Mouse (Mus musculus) urinary bladder, adult 18-20 months (tissue): Measurements from ENCODE around the gene 1600002K03Rik.
"Not testable (repeated sequence)": the region's sequence is repeated elsewhere in the genome, so short reads cannot be mapped to it uniquely, and the experiment has no call there.

ENCODE experiments used
- DNase-seq, 2 experiments: peaks; one replicate each; pipeline ENCODE4 v3.0.0; 2022; ENCODE audit warnings: low spot score in 2 of 2, mixed read lengths in 2 of 2

Gene 1600002K03Rik

GRCm38 (mm10) chr10:80186649-80187048 lies 13.9 kb downstream of the 1600002K03Rik start:
- DNase-seq: no peak

DNA sequence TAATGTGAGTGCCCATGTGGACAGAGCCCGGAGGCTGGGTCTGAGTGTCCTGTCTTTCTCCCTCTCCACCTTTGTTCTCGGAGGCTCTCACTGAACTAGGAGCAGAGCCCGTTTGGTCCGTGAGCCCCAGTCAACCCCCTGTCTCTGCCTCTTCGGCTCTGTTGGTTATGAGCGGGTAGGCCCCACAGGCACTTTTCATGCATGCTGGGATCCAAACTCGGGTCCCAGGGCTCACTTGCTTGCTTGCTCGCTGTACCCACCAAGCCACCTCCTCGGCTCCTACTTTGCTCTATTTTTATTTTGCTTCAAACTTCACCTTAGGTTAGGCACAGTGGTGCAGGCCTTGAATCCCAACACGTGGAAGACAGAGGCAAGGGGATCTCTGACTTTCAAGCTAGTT lies 15.0 kb downstream of the 1600002K03Rik start:
- no peak for DNase-seq

- DNase-seq: no peak
Measured at GRCm38 (mm10) chr10:80188453-80189024, 15.8 kb downstream of the 1600002K03Rik start.

DNA sequence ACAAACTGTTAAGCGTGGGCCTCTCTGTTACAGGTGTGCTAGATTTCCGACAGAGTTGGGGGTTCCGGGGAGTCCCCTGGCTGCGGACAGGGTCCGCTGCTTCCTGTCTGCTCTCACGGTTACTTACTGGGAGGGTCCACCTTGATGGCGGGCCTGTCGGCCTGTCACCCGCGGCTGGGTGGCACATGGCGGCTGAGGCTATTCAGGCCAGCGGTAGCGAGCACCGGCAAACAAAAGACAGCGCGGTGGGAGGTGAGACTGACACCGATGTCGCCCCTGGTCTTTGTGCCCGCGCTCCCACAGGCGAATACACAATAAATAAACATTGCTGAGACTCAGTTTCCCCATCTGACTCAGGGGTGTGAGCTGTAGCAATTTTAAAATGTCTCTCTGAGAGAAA lies 17.3 kb downstream of the 1600002K03Rik start:
- DNase-seq: no peak

GRCm38 (mm10) chr10:80190491-80191051 lies 17.8 kb downstream of the 1600002K03Rik start:
- DNase-seq: no peak

DNA sequence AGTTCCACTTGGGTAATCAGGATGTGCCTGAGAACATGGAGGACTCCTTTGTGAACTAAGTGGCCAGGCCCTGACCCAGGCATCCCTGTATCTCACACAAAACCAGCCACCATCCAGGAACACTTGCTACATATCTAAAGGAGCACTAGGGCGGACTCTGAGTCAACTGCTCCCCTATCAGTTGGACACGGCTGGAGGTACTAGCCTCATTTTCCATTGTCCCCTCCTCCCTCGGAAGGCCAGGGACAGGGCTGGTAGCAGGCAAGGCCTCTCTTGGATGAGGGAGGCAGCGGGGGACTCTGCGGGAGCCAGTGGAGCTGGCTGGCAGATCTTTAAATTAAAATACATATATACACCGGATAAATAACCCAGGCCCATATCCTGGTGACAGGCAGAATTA lies 21.2 kb downstream of the 1600002K03Rik start:
- no peak for DNase-seq

GRCm38 (mm10) chr10:80194441-80194840 lies 21.7 kb downstream of the 1600002K03Rik start:
- no peak for DNase-seq

DNA sequence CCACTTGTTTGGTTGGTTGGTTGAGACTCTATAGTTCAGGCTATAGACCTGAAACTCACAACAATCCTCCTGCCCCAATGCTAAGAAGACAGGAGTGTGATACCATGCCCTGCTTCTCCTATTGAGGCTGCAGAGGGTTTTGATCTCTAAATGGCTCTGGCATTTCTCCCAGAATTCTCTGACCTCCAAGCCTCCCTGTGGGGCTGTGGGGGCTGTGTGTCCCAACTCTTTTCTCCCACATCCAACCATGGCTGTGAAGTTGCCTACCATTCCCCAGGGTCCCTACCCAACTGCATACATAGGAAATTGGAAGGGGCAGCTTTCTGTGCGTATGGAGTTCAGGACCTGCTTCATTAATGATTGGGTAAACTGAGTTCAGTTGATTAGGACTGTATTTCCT lies 23.4 kb downstream of the 1600002K03Rik start:
- no peak for DNase-seq

DNA sequence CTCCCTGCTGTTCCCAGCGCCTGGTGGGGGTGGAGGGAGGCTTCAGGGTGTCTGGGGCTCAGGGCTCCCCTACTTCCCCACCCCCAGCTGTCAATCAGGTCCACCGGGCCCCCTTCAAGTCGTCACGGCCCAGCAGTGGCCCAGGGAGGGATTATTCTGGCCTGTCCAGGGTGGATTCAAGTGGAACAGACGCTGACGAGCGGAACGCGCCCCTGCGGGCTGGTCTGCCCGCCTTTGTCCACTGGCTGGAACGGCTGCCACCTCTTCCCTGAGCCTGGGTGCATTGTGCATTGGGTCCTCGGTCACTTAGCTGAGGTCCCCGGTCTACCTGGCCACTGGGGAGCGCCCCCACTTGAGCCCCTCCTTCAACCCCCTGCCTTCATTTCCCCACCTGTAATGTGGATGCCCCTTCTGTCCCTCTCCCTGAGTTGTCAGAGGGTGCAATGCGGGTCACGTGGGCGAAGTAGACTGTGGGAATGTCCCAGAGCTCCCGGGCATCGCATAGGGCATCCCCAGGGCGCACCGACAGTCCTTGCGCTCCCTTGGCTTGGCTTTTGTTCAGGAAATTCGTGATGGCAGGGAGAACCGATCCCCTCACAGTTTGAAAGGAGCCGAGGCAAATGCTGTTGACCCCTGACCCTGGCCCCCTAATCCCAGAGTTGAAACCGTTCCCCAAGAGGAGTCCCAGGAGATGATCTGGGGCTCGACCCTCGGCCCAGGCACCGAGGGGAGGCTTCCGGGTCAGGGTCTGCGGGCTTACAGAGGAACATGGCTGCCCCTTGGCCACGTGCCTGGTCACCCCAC lies 24.2 kb downstream of the 1600002K03Rik start:
- no peak for DNase-seq

DNA sequence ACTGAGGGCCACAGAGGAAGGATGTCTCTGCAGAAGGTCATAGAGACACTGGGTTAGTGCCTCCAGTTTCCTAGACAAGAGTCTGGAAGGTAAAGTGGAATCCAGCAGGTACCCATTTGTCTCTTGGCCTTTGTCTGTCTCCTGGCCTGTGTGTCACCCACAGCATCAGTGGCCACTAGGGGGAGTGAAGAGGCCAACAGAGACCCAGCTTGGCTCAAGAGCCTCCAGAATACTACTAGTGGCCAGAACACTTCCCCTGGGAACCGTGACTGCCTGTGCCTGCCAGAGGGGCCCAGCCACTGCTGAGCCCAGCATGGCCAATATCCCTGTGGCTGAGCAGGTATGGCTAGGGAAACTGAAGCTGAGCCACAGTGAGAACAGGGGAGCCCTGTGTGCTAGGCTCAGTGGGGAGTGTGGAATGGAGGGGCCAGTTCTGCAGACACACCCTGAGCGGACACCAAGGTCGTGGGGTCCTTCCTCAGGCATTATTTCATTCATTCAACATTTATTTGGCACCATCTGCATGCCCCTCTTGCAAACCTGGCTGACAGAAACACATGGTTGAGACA lies 26.8 kb downstream of the 1600002K03Rik start:
- DNase-seq: peak; percentile 47 to 61

- no peak for DNase-seq
Measured at GRCm38 (mm10) chr10:80200485-80200884, 27.7 kb downstream of the 1600002K03Rik start.

GRCm38 (mm10) chr10:80204055-80204454 lies 31.3 kb downstream of the 1600002K03Rik start:
- DNase-seq: no peak

DNA sequence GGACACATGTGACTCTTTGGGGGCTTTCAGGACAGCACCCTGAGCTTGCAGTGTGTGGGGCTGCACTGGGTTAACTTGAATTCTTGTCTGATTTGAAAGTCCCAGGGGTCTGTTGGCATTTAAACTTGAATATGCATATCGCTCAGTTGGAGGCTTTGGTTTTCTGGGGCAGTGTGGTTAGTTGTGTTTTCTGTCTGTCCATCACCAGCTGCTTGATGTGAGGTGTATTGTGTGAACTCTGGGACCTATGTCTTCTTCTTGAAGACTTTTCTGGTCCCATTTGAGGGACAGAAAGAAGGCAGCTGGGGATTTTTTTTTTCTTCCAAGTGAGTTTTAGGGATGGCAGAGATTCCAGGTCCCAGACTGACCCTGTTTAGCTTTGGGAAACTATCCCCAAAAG lies 34.5 kb downstream of the 1600002K03Rik start:
- DNase-seq: no peak

- DNase-seq: no peak
Measured at GRCm38 (mm10) chr10:80207676-80208075, 34.9 kb downstream of the 1600002K03Rik start.

- DNase-seq: no peak
Measured at GRCm38 (mm10) chr10:80208248-80208647, 35.5 kb downstream of the 1600002K03Rik start.

DNA sequence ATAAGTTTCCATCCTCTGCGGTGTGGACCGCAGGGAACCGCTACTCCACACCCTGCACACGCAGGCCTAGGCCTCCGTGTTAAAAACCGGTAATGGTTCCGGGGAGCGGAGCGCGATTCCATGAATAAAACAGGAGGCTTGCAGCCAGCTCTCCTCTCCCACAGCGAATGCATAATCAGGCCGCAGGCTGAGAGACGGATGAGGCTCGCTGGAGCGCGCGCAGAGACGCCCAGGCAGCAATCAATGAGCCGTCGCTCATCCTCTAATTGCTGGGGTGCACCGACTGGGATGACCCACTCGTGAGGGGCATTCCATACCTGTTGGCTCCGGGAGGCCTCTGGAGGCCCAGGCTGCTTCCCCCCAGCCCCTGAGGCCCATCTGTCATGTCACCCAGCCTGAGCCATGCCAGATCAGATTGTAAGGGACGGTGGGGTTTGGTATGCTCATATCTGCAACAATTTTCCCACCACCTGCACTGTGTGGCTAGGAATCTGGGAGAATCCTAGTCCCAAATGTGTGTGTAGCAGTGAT lies 36.2 kb downstream of the 1600002K03Rik start:
- DNase-seq: no peak

GRCm38 (mm10) chr10:80211547-80212103 lies 38.9 kb downstream of the 1600002K03Rik start:
- not testable (repeated sequence) for DNase-seq

GRCm38 (mm10) chr10:80215048-80215772 lies 42.5 kb downstream of the 1600002K03Rik start:
- no peak for DNase-seq

DNA sequence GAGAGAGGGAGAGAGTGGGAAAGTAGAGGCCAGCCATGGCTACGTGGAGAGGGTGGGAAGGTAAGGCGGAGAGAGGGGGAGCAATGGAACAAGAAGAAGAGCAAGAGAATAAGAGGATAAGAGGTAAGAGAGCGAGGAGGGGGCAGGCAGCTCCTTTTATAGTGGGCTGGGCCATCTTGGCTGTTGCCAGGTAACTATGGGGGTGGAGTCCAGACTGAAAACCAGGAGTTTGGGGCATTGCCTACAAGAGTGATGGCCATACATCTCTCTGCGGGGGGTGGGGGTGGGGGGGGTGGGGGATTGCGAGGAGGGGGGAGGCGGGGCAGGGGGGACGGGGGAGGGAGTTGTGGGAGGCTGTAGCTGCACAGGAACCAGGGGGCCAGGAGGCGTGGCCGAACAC lies 47.9 kb downstream of the 1600002K03Rik start:
- DNase-seq: no peak

DNA sequence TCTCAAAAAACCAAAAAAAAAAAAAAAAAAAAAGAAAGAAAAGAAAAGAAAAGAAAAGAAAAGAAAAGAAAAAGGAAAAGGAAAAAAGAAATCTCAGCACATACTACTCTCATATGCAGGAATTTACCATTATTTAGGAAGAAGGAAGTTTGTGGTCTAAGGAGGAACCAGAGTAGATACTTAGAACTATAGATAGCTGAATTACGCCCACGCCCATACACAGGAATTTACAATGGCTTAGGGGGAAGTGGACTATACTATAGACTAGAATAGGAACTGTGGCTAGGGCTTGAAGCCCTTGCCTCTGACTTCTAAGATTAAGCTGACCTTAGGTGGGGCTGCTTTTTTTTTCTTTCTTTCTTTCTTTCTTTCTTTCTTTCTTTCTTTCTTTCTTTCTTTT lies 50.4 kb downstream of the 1600002K03Rik start:
- DNase-seq: not testable (repeated sequence)
